Mouse (Mus musculus): ENCODE measurements around the gene Gm9913. TPM values are rescaled to one million over a fixed set of nuclear protein-coding genes. Genes with fewer than 3 reads are reported as not detected.

Gene Gm9913
- not detected for polyA plus RNA-seq (2014; fragmentation: Illumina TruSeq; extraction: RNeasy Lipid Tissue Mini Kit (QIAGEN cat#74804); ENCODE audit: low read depth, low replicate concordance)

GRCm38 (mm10) chr2:125505006-125505745 lies at the start of gene Gm9913:
Gm9913 (plus strand) TSS chr2:125505089.

GRCm38 (mm10) chr2:125507893-125508292 lies 3.0 kb downstream of the Gm9913 start, which contains the start of gene Fbn1:
Fbn1 (minus strand) TSS chr2:125507993.

Other genes with a start within 250 kb of the Gm9913 start
- gene Fbn1, start 2.9 kb downstream of the Gm9913 start, polyA plus RNA-seq (2014; fragmentation: Illumina TruSeq; extraction: RNeasy Lipid Tissue Mini Kit (QIAGEN cat#74804); ENCODE audit: low read depth, low replicate concordance) = 11.8 TPM
- gene Cep152, start 120.0 kb downstream of the Gm9913 start, polyA plus RNA-seq (2014; fragmentation: Illumina TruSeq; extraction: RNeasy Lipid Tissue Mini Kit (QIAGEN cat#74804); ENCODE audit: low read depth, low replicate concordance) = 1.3 TPM
- 658 TPM for gene Eid1, start 168.0 kb downstream of the Gm9913 start, polyA plus RNA-seq (2014; fragmentation: Illumina TruSeq; extraction: RNeasy Lipid Tissue Mini Kit (QIAGEN cat#74804); ENCODE audit: low read depth, low replicate concordance)
- gene Shc4, start 219.1 kb downstream of the Gm9913 start, polyA plus RNA-seq (2014; fragmentation: Illumina TruSeq; extraction: RNeasy Lipid Tissue Mini Kit (QIAGEN cat#74804); ENCODE audit: low read depth, low replicate concordance) = 7.5 TPM

All from adrenal gland, adult 10 weeks (tissue).